Mouse (Mus musculus) left cerebral cortex, adult 2 months (tissue): ENCODE data around the gene Ttyh2. TPM values are rescaled to one million over a fixed set of nuclear protein-coding genes. Genes with fewer than 3 reads are reported as not detected.
A peak's percentile ranks its signal among the peaks of the same experiment; 100 is the strongest.

Experiments
- DNase-seq, 2 experiments: peaks; one replicate each; pipeline ENCODE4 v3.0.0; 2021 to 2022; ENCODE audit warnings: low spot score in 2 of 2, mixed read lengths in 1 of 2; ENCODE audit errors: extremely low spot score in 1 of 2
- H3K27ac ChIP-seq: fragments of 200-600 bp; 2 replicates; pipeline ENCODE4 v1.8.1; 2022
- H3K4me3 ChIP-seq: fragments of 200-600 bp; 2 replicates; pipeline ENCODE4 v1.8.1; 2022
- CTCF ChIP-seq: fragments of 200-600 bp; IDR thresholded peaks from 2 replicates; pipeline ENCODE4 v1.8.1; 2022; ENCODE audit warnings: antibody characterized with exemption, mild to moderate bottlenecking, moderate library complexity
- intact Hi-C: fragments of 180-260 bp; cut with DNase I; formaldehyde crosslinking; loops from one replicate; pipeline ENCODE4 v1.15.1; 2025
- total RNA-seq, 2 experiments: library from RNA; stranded (reverse); gene quantifications; 2 replicates each; pipeline ENCODE4 v1.2.3; 2021

Ttyh2 gene
- total RNA-seq, 2 experiments from 2014 or later, result 18.5 to 18.6 TPM

GRCm38 (mm10) chr11:114683029-114683721, 7.9 kb downstream of the Ttyh2 start:
- Histone ChIP-seq H3K4me3 (no peak overlapping the region), H3K27ac (no peak overlapping the region)
- no peak for TF ChIP-seq CTCF
- intact Hi-C loops, result no loop called here
- DNase-seq, result no peak

GRCm38 (mm10) chr11:114683722-114684621, 8.7 kb downstream of the Ttyh2 start:
- intact Hi-C loops, result no loop called here
- Histone ChIP-seq H3K4me3 (no peak overlapping the region), H3K27ac (no peak overlapping the region)
- TF ChIP-seq CTCF, result no peak
- no peak for DNase-seq

DNA sequence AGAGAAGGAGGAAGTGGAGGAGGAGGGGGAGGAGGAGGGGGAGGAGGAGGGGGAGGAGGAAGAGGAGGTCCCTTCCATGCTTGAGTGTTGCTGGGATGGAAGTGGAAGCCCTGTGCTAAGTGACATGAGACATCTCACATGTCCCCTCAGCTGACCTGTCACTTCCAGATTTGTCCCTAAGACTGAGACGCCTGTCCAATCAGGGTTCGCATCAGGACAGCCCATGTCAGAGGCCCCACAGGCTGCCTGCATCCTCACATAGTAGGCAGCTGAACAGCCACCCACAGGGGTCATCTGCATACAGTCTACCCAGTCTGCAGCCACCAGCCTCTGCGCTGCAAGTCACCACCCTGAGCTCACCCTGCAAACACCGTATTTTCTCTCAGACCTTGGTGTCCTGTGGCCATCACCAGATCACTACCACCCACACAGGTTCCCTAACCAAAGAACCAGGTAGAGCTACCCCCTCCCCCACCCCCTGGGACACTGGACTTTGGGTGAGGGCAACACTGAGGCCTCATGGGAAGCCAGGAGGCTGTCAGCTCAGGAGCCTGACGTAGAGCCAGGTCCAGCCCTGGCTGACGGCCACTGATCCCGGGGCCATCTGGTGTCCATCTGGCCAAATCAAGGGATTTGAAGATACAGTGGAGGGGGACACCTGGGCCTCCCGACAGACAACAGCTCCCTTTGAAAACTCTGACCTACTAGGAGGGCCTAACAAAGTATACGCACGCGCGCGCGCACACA, 9.6 kb downstream of the Ttyh2 start:
- DNase-seq, result no peak

GRCm38 (mm10) chr11:114685526-114686040, 10.4 kb downstream of the Ttyh2 start:
- H3K27ac ChIP-seq, result no peak overlapping the region
- no peak overlapping the region for H3K4me3 ChIP-seq
- intact Hi-C loops, result no loop called here
- TF ChIP-seq CTCF, result no peak
- DNase-seq, result no peak

More for the DNA sequence above, 9.6 kb downstream of the Ttyh2 start:
- Histone ChIP-seq H3K4me3 (no peak overlapping the region), H3K27ac (no peak overlapping the region)
- intact Hi-C loops, result no loop called here
- no peak for TF ChIP-seq CTCF

- no peak for DNase-seq
- no peak for TF ChIP-seq CTCF
- H3K27ac ChIP-seq, result no peak overlapping the region
These were observed 11.2 kb downstream of the Ttyh2 start for GRCm38 (mm10) chr11:114686221-114686959.

DNA sequence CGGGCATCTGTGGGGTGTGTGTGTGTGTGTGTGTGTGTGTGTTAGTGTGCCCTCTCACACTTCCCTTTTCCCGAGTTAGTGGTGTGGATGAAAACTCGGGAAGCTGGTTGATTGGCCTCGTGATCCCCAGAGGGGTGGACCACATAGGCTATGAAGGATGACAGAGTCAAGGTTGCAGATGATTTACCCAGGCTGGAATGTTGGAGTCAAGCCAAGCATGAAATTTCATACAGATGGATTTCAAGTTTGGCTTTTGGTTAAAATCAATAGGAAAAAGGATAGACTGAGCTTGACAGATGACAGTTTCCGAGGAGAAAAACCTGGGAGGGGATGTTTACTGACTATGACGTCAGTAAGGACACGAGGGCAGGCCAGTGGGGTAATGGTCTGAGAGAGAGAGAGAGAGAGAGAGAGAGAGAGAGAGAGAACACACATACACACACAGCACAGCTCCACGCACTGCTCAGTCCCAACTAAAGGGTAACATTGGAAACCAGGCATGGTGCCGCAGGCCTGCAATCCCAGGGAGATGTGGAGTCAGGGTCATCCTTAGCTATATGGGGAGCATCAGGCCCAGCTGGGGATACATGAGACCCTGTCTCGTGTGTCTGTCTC, 12.4 kb downstream of the Ttyh2 start:
- no peak for TF ChIP-seq CTCF
- Histone ChIP-seq H3K27ac (no peak overlapping the region), H3K4me3 (no peak overlapping the region)
- no peak for DNase-seq
- intact Hi-C loops, result no loop called here

More at GRCm38 (mm10) chr11:114686221-114686959, 11.2 kb downstream of the Ttyh2 start:
- intact Hi-C loops, result no loop called here
- no peak overlapping the region for H3K4me3 ChIP-seq

DNA sequence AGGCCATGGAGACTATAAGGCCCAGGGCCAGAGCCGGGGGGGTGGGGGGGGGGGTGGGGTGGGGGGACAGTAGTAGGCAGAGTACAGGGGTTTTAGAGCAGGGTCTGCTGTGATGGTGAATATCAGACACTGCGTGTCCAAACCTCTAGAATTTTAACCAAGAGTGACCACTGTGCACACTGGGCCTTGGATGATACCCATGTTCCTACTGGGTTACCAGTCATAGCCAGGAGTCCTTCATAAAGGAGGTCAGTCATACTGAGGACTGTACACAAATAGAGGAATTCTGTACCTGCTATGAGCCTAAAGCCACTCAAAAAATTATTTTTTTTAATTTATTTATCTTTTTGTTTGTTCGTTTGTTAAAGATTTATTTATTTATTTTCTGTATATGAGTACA, 13.5 kb downstream of the Ttyh2 start:
- TF ChIP-seq CTCF, result no peak
- intact Hi-C loops, result no loop called here
- DNase-seq, result no peak
- H3K4me3 ChIP-seq, result no peak overlapping the region
- no peak overlapping the region for H3K27ac ChIP-seq

DNA sequence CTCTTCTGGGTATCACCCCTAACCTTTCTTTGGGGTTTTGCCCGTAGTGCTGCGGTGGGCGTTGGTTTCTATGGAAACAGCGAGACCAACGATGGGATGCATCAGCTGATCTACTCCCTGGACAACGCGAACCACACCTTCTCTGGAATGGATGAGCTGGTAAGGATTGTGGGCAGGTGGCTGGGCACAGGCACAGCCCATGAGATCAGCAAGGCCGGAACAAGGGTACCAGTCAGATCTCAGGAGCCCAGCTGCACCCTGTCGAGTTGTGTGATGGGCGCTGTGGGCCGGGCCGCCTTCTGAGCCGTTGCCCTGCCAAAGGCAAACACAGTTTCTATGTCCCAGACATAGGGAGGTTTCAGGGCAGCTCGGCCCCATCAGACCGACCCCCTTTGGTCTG, 15.0 kb downstream of the Ttyh2 start:
- DNase-seq, result no peak
- no peak for TF ChIP-seq CTCF
- Histone ChIP-seq H3K4me3 (no peak overlapping the region), H3K27ac (peak overlapping the region; percentile 44; the same call in 1 of the 2 replicates)
- intact Hi-C loops, result no loop called here

- DNase-seq, result no peak
- no peak for TF ChIP-seq CTCF
- Histone ChIP-seq H3K4me3 (no peak overlapping the region), H3K27ac (no peak overlapping the region)
- intact Hi-C loops, result no loop called here
These were observed 16.4 kb downstream of the Ttyh2 start for GRCm38 (mm10) chr11:114691454-114692182.

DNA sequence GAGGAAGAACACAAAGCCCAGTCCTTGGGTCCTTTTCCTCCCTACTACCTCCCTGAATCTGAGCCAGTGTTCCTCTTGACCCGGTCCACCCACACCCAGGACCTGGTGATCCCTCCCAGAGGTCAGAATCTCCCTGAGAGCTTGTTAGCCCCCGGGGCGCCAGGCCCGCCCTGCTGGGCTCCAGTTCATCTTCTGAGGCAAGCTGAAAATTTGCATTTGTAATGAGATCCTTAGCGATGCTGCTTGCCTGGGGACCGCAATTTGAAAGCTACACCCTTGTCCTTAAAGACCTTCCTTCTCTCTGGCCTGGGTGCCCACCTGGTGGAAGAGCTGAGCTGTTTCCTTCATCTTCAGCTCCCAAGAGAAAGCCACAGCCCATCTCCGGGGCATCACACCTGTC, 17.4 kb downstream of the Ttyh2 start:
- intact Hi-C loops, result no loop called here
- Histone ChIP-seq H3K4me3 (no peak overlapping the region), H3K27ac (no peak overlapping the region; the same call in 1 of the 2 replicates)
- no peak for DNase-seq
- TF ChIP-seq CTCF, result no peak
